Mouse (Mus musculus): ENCODE results near the gene Gm10197. TPM values are rescaled to one million over a fixed set of nuclear protein-coding genes. Genes with fewer than 3 reads are reported as not detected.
A peak's percentile ranks its signal among the peaks of the same experiment; 100 is the strongest.

The Gm10197 gene
- total and polyA plus RNA-seq, 2 experiments from 2014 or later: not detected

- ATAC-seq (ENCODE audit: low FRiP score) (no peak), DNase-seq (ENCODE audit: low spot score) (peak; percentile 68)
- Histone ChIP-seq H3K36me3 (ENCODE audit: insufficient read depth, low read length) (no peaks in the 10 kb centered on the region), H3K4me2 (ENCODE audit: low read depth, low read length, poor library complexity, severe bottlenecking) (no peak overlapping the region; the same call in 1 of the 2 replicates), H3K9me3 (ENCODE audit: low read length) (no peaks in the 10 kb centered on the region), H3K4me1 (ENCODE audit: insufficient read depth, low read length) (no peaks in the 10 kb centered on the region), H3K9ac (replicated peaks; ENCODE audit: low read length, poor library complexity, severe bottlenecking) (no peak overlapping the region), H3K4me3 (ENCODE audit: low read depth, low read length) (no peak overlapping the region), H3K27ac (ENCODE audit: low read depth, low read length) (no peak overlapping the region), H3K27me3 (ENCODE audit: insufficient read depth, low read length) (no peaks in the 10 kb centered on the region)
- TF ChIP-seq CTCF (IDR thresholded peaks at IDR 0.05): no peak
- 42% methylated on average over 9 of the region's 9 CpGs for WGBS
Measured at GRCm38 (mm10) chr19:53364963-53365362, 6.6 kb downstream of the Gm10197 start.

GRCm38 (mm10) chr19:53364551-53364950, 7.0 kb downstream of the Gm10197 start:
- H3K27ac ChIP-seq (ENCODE audit: low read depth, low read length): no peak overlapping the region
- H3K4me1 ChIP-seq (ENCODE audit: insufficient read depth, low read length): no peaks in the 10 kb centered on the region
- DNase-seq (ENCODE audit: low spot score): no peak
- no peak for TF ChIP-seq CTCF (IDR thresholded peaks at IDR 0.05)
- no peaks in the 10 kb centered on the region for H3K9me3 ChIP-seq (ENCODE audit: low read length)
- no peaks in the 10 kb centered on the region for H3K36me3 ChIP-seq (ENCODE audit: insufficient read depth, low read length)
- no peak overlapping the region for H3K4me3 ChIP-seq (ENCODE audit: low read depth, low read length)
- 64% methylated on average over 2 of the region's 2 CpGs for WGBS
- H3K4me2 ChIP-seq (ENCODE audit: low read depth, low read length, poor library complexity, severe bottlenecking): no peak overlapping the region; the same call in 1 of the 2 replicates
- no peak for ATAC-seq (ENCODE audit: low FRiP score)
- H3K9ac ChIP-seq (replicated peaks; ENCODE audit: low read length, poor library complexity, severe bottlenecking): no peak overlapping the region
- no peaks in the 10 kb centered on the region for H3K27me3 ChIP-seq (ENCODE audit: insufficient read depth, low read length)

DNA sequence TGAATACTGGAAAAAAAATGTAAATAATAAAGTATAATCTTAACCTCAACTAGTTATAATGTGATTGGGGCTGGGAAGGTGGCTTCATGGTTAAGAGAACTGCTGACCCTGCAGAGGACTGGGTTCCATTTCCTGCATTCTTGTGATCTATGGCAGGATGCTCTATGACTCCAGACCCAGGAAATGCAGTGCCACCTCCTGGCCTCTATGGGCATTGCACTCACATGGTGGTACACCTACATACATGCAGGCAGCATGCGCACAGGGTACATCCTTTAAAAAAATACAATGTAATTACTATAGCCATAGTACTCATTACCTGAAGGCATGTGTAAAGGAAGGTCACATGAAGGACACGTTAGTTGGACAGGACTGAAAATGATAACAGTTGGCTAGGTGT, 8.6 kb downstream of the Gm10197 start:
- Histone ChIP-seq H3K4me1 (ENCODE audit: insufficient read depth, low read length) (no peaks in the 10 kb centered on the region), H3K36me3 (ENCODE audit: insufficient read depth, low read length) (no peaks in the 10 kb centered on the region), H3K4me2 (ENCODE audit: low read depth, low read length, poor library complexity, severe bottlenecking) (no peak overlapping the region), H3K9me3 (ENCODE audit: low read length) (no peaks in the 10 kb centered on the region), H3K4me3 (ENCODE audit: low read depth, low read length) (no peak overlapping the region), H3K9ac (replicated peaks; ENCODE audit: low read length, poor library complexity, severe bottlenecking) (no peak overlapping the region), H3K27ac (ENCODE audit: low read depth, low read length) (no peak overlapping the region), H3K27me3 (ENCODE audit: insufficient read depth, low read length) (no peaks in the 10 kb centered on the region)
- peak; percentile 66 for TF ChIP-seq CTCF (IDR thresholded peaks at IDR 0.05)
- WGBS: 50% methylated on average over 2 of the region's 2 CpGs
- ATAC-seq (ENCODE audit: low FRiP score) (no peak), DNase-seq (ENCODE audit: low spot score) (no peak)

DNA sequence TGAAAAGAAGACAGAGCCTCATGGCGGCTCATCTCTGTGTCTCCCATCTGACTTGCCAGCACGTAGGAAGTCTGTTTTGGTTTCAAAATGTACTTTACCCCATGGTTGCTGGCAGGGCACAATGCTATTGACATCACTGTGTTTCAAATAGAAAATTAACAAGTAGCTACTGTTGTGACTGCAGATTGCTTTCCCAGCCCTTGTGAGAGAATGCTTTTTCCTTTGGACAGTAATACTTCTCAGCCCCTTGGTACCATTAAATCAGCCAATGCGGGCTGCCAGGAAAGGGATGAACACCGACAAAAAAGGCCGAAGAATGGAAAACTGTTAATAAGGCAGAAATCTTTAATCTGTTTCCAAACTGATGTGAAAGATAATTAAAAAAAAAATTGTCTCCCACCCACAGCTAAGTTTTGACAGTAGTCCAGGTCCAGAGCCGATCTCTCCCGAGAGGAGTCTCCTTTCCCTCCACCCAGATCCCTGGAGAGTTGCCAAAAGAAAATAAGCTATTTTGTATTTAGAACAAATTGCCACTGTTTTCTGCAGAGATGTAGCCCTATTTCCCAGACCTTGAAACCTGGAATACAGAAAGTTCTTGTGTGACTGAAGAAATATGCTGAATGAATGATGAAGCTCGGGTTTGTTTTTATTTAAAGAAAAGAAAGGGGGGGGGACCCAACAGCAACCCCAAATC, 11.2 kb downstream of the Gm10197 start:
- TF ChIP-seq CTCF (IDR thresholded peaks at IDR 0.05): no peak
- Histone ChIP-seq H3K9me3 (ENCODE audit: low read length) (no peaks in the 10 kb centered on the region), H3K4me1 (ENCODE audit: insufficient read depth, low read length) (no peaks in the 10 kb centered on the region), H3K27me3 (ENCODE audit: insufficient read depth, low read length) (no peaks in the 10 kb centered on the region), H3K9ac (replicated peaks; ENCODE audit: low read length, poor library complexity, severe bottlenecking) (no peak overlapping the region), H3K27ac (ENCODE audit: low read depth, low read length) (peak overlapping the region; percentile 2; the same call in 1 of the 2 replicates), H3K4me2 (ENCODE audit: low read depth, low read length, poor library complexity, severe bottlenecking) (peak overlapping the region; percentile 37), H3K4me3 (ENCODE audit: low read depth, low read length) (no peak overlapping the region), H3K36me3 (ENCODE audit: insufficient read depth, low read length) (no peaks in the 10 kb centered on the region)
- 52% methylated on average over 8 of the region's 8 CpGs for WGBS
- peak; percentile 62 for DNase-seq (ENCODE audit: low spot score)
- ATAC-seq (ENCODE audit: low FRiP score): peak; percentile 44; the same call in 1 of the 2 replicates

DNA sequence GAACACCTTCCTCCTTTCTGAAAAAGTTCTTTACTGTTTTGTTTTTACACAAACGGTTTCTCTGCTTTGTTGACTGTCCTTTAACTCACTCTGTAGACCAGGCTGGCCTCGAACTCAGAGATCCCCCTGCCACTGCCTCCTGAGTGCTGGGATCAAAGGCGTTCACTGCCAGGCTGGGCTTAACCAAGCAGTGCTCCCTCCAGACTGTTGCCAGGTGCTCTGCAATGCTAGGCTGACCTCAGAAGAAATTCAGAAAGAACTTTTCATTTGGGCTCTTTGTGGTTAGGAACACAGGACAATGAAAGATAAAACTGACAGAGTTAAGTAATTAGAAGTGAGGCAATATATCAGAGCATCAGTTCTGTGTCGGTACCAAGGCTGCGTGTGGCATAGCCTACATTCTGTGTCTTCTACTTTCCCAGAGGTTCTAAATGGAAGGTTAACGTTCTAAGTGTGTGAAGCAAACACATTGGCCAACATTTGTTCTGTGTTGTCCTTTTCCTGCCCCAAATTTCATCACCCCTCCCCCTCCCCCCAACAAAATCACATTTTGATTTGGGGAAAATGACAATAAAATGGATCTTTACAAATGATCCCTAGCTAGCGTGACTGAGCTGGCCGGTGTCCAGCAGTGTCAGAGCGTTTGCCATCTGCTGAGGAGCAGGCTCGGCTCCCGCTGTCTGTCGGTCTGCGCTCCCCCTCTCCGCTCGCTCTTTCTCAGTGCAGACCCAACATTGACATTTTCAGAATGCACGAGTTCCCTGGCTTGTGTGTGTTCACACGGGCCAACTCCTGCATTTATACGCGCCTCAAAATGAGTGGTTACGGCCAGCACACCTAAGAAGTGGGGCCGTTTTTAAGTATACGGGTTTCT, 12.2 kb downstream of the Gm10197 start:
- Histone ChIP-seq H3K36me3 (ENCODE audit: insufficient read depth, low read length) (no peaks in the 10 kb centered on the region), H3K27me3 (ENCODE audit: insufficient read depth, low read length) (no peaks in the 10 kb centered on the region), H3K4me3 (ENCODE audit: low read depth, low read length) (no peak overlapping the region), H3K27ac (ENCODE audit: low read depth, low read length) (no peak overlapping the region; the same call in 1 of the 2 replicates), H3K9ac (replicated peaks; ENCODE audit: low read length, poor library complexity, severe bottlenecking) (no peak overlapping the region), H3K4me2 (ENCODE audit: low read depth, low read length, poor library complexity, severe bottlenecking) (peak overlapping the region; percentile 37), H3K9me3 (ENCODE audit: low read length) (no peaks in the 10 kb centered on the region), H3K4me1 (ENCODE audit: insufficient read depth, low read length) (no peaks in the 10 kb centered on the region)
- 47% methylated on average over 22 of the region's 22 CpGs for WGBS
- ATAC-seq (ENCODE audit: low FRiP score) (peak; percentile 69; the same call in 1 of the 2 replicates), DNase-seq (ENCODE audit: low spot score) (peak; percentile 85)
- TF ChIP-seq CTCF (IDR thresholded peaks at IDR 0.05): no peak

GRCm38 (mm10) chr19:53355065-53355464, 16.5 kb downstream of the Gm10197 start:
- TF ChIP-seq CTCF (IDR thresholded peaks at IDR 0.05): no peak
- Histone ChIP-seq H3K9me3 (ENCODE audit: low read length) (no peaks in the 10 kb centered on the region), H3K9ac (replicated peaks; ENCODE audit: low read length, poor library complexity, severe bottlenecking) (no peak overlapping the region), H3K27me3 (ENCODE audit: insufficient read depth, low read length) (no peaks in the 10 kb centered on the region), H3K36me3 (ENCODE audit: insufficient read depth, low read length) (peaks cover 9% of the 10 kb centered on the region; the same call in 1 of the 2 replicates), H3K4me3 (ENCODE audit: low read depth, low read length) (no peak overlapping the region), H3K4me2 (ENCODE audit: low read depth, low read length, poor library complexity, severe bottlenecking) (no peak overlapping the region), H3K4me1 (ENCODE audit: insufficient read depth, low read length) (no peaks in the 10 kb centered on the region), H3K27ac (ENCODE audit: low read depth, low read length) (no peak overlapping the region)
- no peak for ATAC-seq (ENCODE audit: low FRiP score)
- DNase-seq (ENCODE audit: low spot score): no peak
- 84% methylated on average over 16 of the region's 16 CpGs for WGBS
